Mouse (Mus musculus) CH12.LX (cell line): Measurements from ENCODE around the gene Bora. TPM values are rescaled to one million over a fixed set of nuclear protein-coding genes. Genes with fewer than 3 reads are reported as not detected.

Experiments used
- DNase-seq: peaks from one replicate; pipeline ENCODE4 v3.0.0-alpha.2; 2013; ENCODE audit errors: extremely low read depth
- H3K27ac ChIP-seq: 2 replicates; pipeline ENCODE4 v1.5.1; 2012; ENCODE audit warnings: low read depth, mild to moderate bottlenecking, control low read depth, moderate library complexity; ENCODE audit not compliant: insufficient read depth
- H3K27me3 ChIP-seq: replicated peaks from 2 replicates; pipeline ENCODE3; 2012; ENCODE audit warnings: inconsistent platforms
- H3K36me3 ChIP-seq, 2 experiments: replicated peaks in 1 of 2; 2 replicates each; pipeline versions ENCODE3 to v1.6.1; 2012; ENCODE audit warnings: inconsistent platforms in 1 of 2, low read length in 1 of 2, mild to moderate bottlenecking in 1 of 2, mixed read lengths in 1 of 2, moderate library complexity in 1 of 2; ENCODE audit not compliant: control insufficient read depth in 1 of 2, insufficient read depth in 1 of 2
- H3K4me1 ChIP-seq, 2 experiments: 2 replicates each; pipeline ENCODE4 v1.6.1; 2012; ENCODE audit warnings: inconsistent platforms in 1 of 2, moderate library complexity in 1 of 2; ENCODE audit not compliant: insufficient read depth in 2 of 2, control insufficient read depth in 1 of 2
- H3K4me2 ChIP-seq: 2 replicates; pipeline ENCODE4 v1.6.1; 2012; ENCODE audit warnings: low read depth, mild to moderate bottlenecking, control low read depth; ENCODE audit not compliant: poor library complexity, insufficient read depth, severe bottlenecking
- H3K4me3 ChIP-seq, 3 experiments: fragments of 150-350 bp in 1 of 3; sonication (generic) in 1 of 3; replicated peaks in 1 of 3; 2 replicates each; pipeline versions ENCODE3 to v1.5.1; 2011 to 2012; ENCODE audit warnings: low read depth in 2 of 3, low read length in 2 of 3, mild to moderate bottlenecking in 2 of 3, moderate library complexity in 2 of 3, control low read depth in 1 of 3, improper control_type of control experiment in 1 of 3, inconsistent platforms in 1 of 3, mixed read lengths in 1 of 3; ENCODE audit not compliant: poor library complexity in 1 of 3
- H3K79me2 ChIP-seq: replicated peaks from 2 replicates; pipeline ENCODE4 v1.6.1; 2012; ENCODE audit warnings: mild to moderate bottlenecking, moderate library complexity; ENCODE audit not compliant: control insufficient read depth, poor library complexity, insufficient read depth, severe bottlenecking; ENCODE audit errors: extremely low read depth
- H3K9ac ChIP-seq: 2 replicates; pipeline ENCODE4 v1.6.1; 2012; ENCODE audit warnings: low read depth, mild to moderate bottlenecking, control low read depth, moderate library complexity; ENCODE audit not compliant: insufficient read depth
- H3K9me3 ChIP-seq: replicated peaks from 2 replicates; pipeline ENCODE3; 2012; ENCODE audit warnings: low read length, inconsistent platforms, mixed read lengths
- BHLHE40 ChIP-seq: IDR thresholded peaks from 2 replicates; pipeline ENCODE4 v1.6.1; 2011; ENCODE audit warnings: mild to moderate bottlenecking, low read depth, low read length, improper control_type of control experiment
- CHD1 ChIP-seq: IDR thresholded peaks from 2 replicates; pipeline ENCODE4 v1.6.1; 2012; ENCODE audit warnings: low read depth, low read length, improper control_type of control experiment, inconsistent platforms
- CTCF ChIP-seq, 2 experiments: IDR thresholded peaks in 1 of 2; conservative IDR thresholded peaks in 1 of 2; 2 replicates each; pipeline ENCODE4 v1.5.1; 2011 to 2012; ENCODE audit warnings: low read depth in 2 of 2, low read length in 2 of 2, improper control_type of control experiment in 1 of 2, inconsistent platforms in 1 of 2, mild to moderate bottlenecking in 1 of 2, moderate library complexity in 1 of 2
- E2F4 ChIP-seq: IDR thresholded peaks from 2 replicates; pipeline ENCODE4 v1.6.1; 2011; ENCODE audit warnings: low read depth, low read length, improper control_type of control experiment; ENCODE audit not compliant: insufficient replicate concordance
- ELF1 ChIP-seq: IDR thresholded peaks from 2 replicates; pipeline ENCODE4 v1.6.1; 2014; ENCODE audit warnings: low read depth, mild to moderate bottlenecking, inconsistent platforms, low read length, improper control_type of control experiment
- ETS1 ChIP-seq: conservative IDR thresholded peaks from 2 replicates; pipeline ENCODE4 v1.6.1; 2012; ENCODE audit warnings: low read depth, mild to moderate bottlenecking, inconsistent platforms, low read length, improper control_type of control experiment, moderate library complexity
- GABPA ChIP-seq: IDR thresholded peaks from 2 replicates; pipeline ENCODE4 v1.6.1; 2012; ENCODE audit warnings: low read depth, low read length, improper control_type of control experiment, inconsistent platforms; ENCODE audit not compliant: insufficient replicate concordance
- IRF4 ChIP-seq: IDR thresholded peaks from 2 replicates; pipeline ENCODE4 v1.6.1; 2014; ENCODE audit warnings: low read depth, mild to moderate bottlenecking, inconsistent platforms, low read length, improper control_type of control experiment
- JUND ChIP-seq: conservative IDR thresholded peaks from 2 replicates; pipeline ENCODE4 v1.6.1; 2011; ENCODE audit warnings: low read depth, low read length, improper control_type of control experiment
- KAT2A ChIP-seq: IDR thresholded peaks from 2 replicates; pipeline ENCODE4 v1.6.1; 2012; ENCODE audit warnings: low read length, improper control_type of control experiment, inconsistent platforms; ENCODE audit not compliant: insufficient replicate concordance
- MAFK ChIP-seq: IDR thresholded peaks from 2 replicates; pipeline ENCODE4 v1.6.1; 2011; ENCODE audit warnings: low read length, improper control_type of control experiment; ENCODE audit not compliant: insufficient replicate concordance
- MAX ChIP-seq: IDR thresholded peaks from 2 replicates; pipeline ENCODE4 v1.6.1; 2011; ENCODE audit warnings: low read length, improper control_type of control experiment
- MYC ChIP-seq: IDR thresholded peaks from 2 replicates; pipeline ENCODE4 v1.6.1; 2011; ENCODE audit warnings: low read depth, mild to moderate bottlenecking, improper control_type of control experiment, low read length
- NELFE ChIP-seq: IDR thresholded peaks from 2 replicates; pipeline ENCODE4 v1.6.1; 2011; ENCODE audit warnings: low read depth, low read length, improper control_type of control experiment
- PAX5 ChIP-seq: IDR thresholded peaks from 2 replicates; pipeline ENCODE4 v1.6.1; 2012; ENCODE audit warnings: low read length, inconsistent platforms, mixed read lengths
- POLR2AphosphoS2 ChIP-seq: IDR thresholded peaks from 2 replicates; pipeline ENCODE4 v1.6.1; 2011; ENCODE audit warnings: low read depth, low read length, improper control_type of control experiment
- RAD21 ChIP-seq: IDR thresholded peaks from 2 replicates; pipeline ENCODE4 v1.6.1; 2011; ENCODE audit warnings: low read depth, mild to moderate bottlenecking, low read length, improper control_type of control experiment, moderate library complexity
- SMC3 ChIP-seq: IDR thresholded peaks from 2 replicates; pipeline ENCODE4 v1.6.1; 2011; ENCODE audit warnings: low read depth, low read length, improper control_type of control experiment
- TBP ChIP-seq: conservative IDR thresholded peaks from 2 replicates; pipeline ENCODE4 v1.6.1; 2011; ENCODE audit warnings: low read depth, low read length, improper control_type of control experiment
- UBTF ChIP-seq: IDR thresholded peaks from 2 replicates; pipeline ENCODE4 v1.6.1; 2012; ENCODE audit warnings: low read depth, mild to moderate bottlenecking, inconsistent platforms, low read length, improper control_type of control experiment, moderate library complexity
- USF2 ChIP-seq: conservative IDR thresholded peaks from 2 replicates; pipeline ENCODE4 v1.6.1; 2011; ENCODE audit warnings: low read depth, low read length, improper control_type of control experiment
- ZC3H11A ChIP-seq: IDR thresholded peaks from 2 replicates; pipeline ENCODE4 v1.6.1; 2012; ENCODE audit warnings: low read depth, mild to moderate bottlenecking, inconsistent platforms, low read length, improper control_type of control experiment
- ZKSCAN1 ChIP-seq: IDR thresholded peaks from 2 replicates; pipeline ENCODE4 v1.6.1; 2012; ENCODE audit warnings: low read depth, inconsistent platforms, low read length, improper control_type of control experiment, borderline replicate concordance
- ZNF384 ChIP-seq: IDR thresholded peaks from 2 replicates; pipeline ENCODE4 v1.6.1; 2012; ENCODE audit warnings: low read depth, low read length, improper control_type of control experiment, inconsistent platforms
- dilution Hi-C: fragments of 300-500 bp; cut with MboI; formaldehyde crosslinking; loops from 2 replicates; pipeline ENCODE4 v1.14.3; 2020; ENCODE audit warnings: low sequenced_read_pairs; ENCODE audit not compliant: extremely low pct_unique_long_range_greater_than_20kb, extremely low pct_ligation_motif_present
- in situ Hi-C: fragments of 300-500 bp; cut with MboI; formaldehyde crosslinking; loops from 3 replicates; pipeline ENCODE4 v1.14.3; 2019; ENCODE audit warnings: low sequenced_read_pairs, low pct_ligation_motif_present, low pct_unique_long_range_greater_than_20kb, mixed read lengths
- polyA plus RNA-seq: library from polyadenylated mRNA; unstranded; fragments of >175 nt; gene quantifications from 2 replicates; pipeline ENCODE4 v1.2.1, GENCODE M21; 2012; ENCODE audit warnings: low read depth; ENCODE audit not compliant: insufficient read length
- total RNA-seq, 2 experiments: library from RNA; depleted of rRNA; stranded (reverse); fragments of 300-350 nt in 1 of 2; fragments of >200 nt in 1 of 2; gene quantifications; 2 replicates each; pipeline ENCODE4 v1.2.3; 2012 to 2014

Gene Bora
- total and polyA plus RNA-seq, 3 experiments: 27.9 to 49.3 (median 44.7) TPM

DNA sequence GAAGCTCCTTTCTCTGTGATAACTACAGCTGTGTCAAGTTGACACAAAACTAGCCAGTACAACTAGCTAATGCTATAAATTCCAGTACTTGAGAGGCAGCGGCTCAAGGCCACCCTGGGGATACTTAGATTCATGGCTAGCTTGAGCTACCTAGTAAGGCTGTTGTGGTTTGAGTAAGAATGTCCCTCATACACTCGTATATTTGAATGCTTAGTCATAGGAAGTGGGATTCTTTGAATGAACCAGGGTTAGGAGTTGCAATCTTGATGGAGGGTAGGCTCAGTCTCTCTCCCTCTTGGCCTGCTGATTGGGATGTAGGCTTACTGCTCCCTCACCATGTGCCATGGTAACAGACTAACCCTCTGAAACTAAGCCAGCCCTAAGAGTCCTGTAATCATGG is 17.1 kb downstream of the Bora start:
- no peaks in the 10 kb centered on the region for H3K27me3 ChIP-seq
- TF ChIP-seq CHD1: no peak
- no peak for TF ChIP-seq NELFE
- TF ChIP-seq GABPA: no peak
- no peak for TF ChIP-seq E2F4
- no peak for TF ChIP-seq PAX5
- no peak for TF ChIP-seq CTCF (conservative IDR thresholded peaks at IDR 0.05 in 1 of 2, IDR thresholded peaks at IDR 0.05 in 1 of 2; ENCODE audit: low read depth in 2 of 2, low read length in 2 of 2)
- TF ChIP-seq POLR2AphosphoS2: no peak
- TF ChIP-seq ZNF384: no peak
- no peak for TF ChIP-seq BHLHE40
- TF ChIP-seq JUND: no peak
- no peak for TF ChIP-seq ZKSCAN1
- TF ChIP-seq MAX: no peak
- TF ChIP-seq ZC3H11A: no peak
- TF ChIP-seq IRF4: no peak
- TF ChIP-seq KAT2A: no peak
- no peak for TF ChIP-seq TBP
- no peak for TF ChIP-seq ETS1
- no peak overlapping the region for H3K4me2 ChIP-seq
- H3K36me3 ChIP-seq: peaks cover 42 to 68% of the 10 kb centered on the region in 2 experiments
- dilution Hi-C loops (no loop called here), in situ Hi-C loops (no loop called here)
- H3K4me1 ChIP-seq: no peaks in the 10 kb centered on the region
- H3K9ac ChIP-seq: no peak overlapping the region
- no peak overlapping the region for H3K27ac ChIP-seq
- H3K4me3 ChIP-seq: no peak overlapping the region
- DNase-seq: no peak
- no peaks in the 10 kb centered on the region for H3K9me3 ChIP-seq
- no peaks in the 10 kb centered on the region; the same call in 1 of the 2 replicates for H3K79me2 ChIP-seq

DNA sequence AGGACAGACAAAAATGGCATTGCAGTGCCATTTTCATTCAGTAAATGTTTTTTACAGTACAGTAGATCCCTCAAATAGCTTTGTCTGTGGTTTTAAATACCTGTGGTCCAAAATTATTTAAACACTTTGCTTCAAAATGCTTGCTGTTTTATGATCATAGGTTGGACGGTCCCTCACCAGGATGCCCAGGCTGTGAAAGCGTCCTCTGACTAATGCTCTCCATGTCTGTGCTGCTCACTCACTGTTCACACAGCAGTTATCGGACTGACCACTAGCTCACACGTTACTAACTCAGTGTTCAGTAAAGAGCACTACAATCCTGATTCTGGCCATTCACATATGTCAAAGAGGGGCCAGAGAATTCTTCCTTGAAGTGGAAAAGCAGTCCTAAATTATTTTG is 25.1 kb downstream of the Bora start:
- DNase-seq: no peak
- Histone ChIP-seq H3K9me3 (no peaks in the 10 kb centered on the region), H3K4me1 (no peaks in the 10 kb centered on the region), H3K9ac (no peak overlapping the region), H3K4me3 (no peak overlapping the region), H3K27ac (no peak overlapping the region), H3K4me2 (no peak overlapping the region), H3K79me2 (0 out of 2 replicates have a peak, but pooled peaks cover 5% of the 10 kb centered on the region), H3K36me3 (peaks cover 45 to 90% of the 10 kb centered on the region in 2 experiments), H3K27me3 (no peaks in the 10 kb centered on the region)
- no peak for TF ChIP-seq E2F4
- TF ChIP-seq ELF1: no peak
- TF ChIP-seq CTCF (conservative IDR thresholded peaks at IDR 0.05 in 1 of 2, IDR thresholded peaks at IDR 0.05 in 1 of 2; ENCODE audit: low read depth in 2 of 2, low read length in 2 of 2): no peak
- TF ChIP-seq GABPA: no peak
- TF ChIP-seq MAFK: no peak
- TF ChIP-seq ETS1: no peak
- TF ChIP-seq UBTF: no peak
- TF ChIP-seq RAD21: no peak
- TF ChIP-seq MYC: no peak
- no peak for TF ChIP-seq USF2
- TF ChIP-seq POLR2AphosphoS2: no peak
- no peak for TF ChIP-seq SMC3
- TF ChIP-seq ZC3H11A: no peak
- dilution Hi-C loops (no loop called here), in situ Hi-C loops (no loop called here)
